Mouse (Mus musculus): ENCODE results near the gene Unc119b. TPM values are rescaled to one million over a fixed set of nuclear protein-coding genes. Genes with fewer than 3 reads are reported as not detected.
A peak's percentile ranks its signal among the peaks of the same experiment; 100 is the strongest.
"Not testable (repeated sequence)": the region's sequence is repeated elsewhere in the genome, so short reads cannot be mapped to it uniquely, and the experiment has no call there.

The Unc119b gene
- total RNA-seq, 2 experiments from 2014 or later: 31.8 to 34.1 TPM

GRCm38 (mm10) chr5:115133358-115134066 is 1.3 kb downstream of the Unc119b start:
- no peak for DNase-seq

- DNase-seq: no peak
These were observed 2.3 kb downstream of the Unc119b start for GRCm38 (mm10) chr5:115132465-115132864.

- no peak for DNase-seq
These were observed 5.4 kb downstream of the Unc119b start for GRCm38 (mm10) chr5:115129328-115129727.

- no peak for DNase-seq
These were observed 7.2 kb downstream of the Unc119b start for GRCm38 (mm10) chr5:115127421-115128179.

GRCm38 (mm10) chr5:115126578-115127312 is 8.0 kb downstream of the Unc119b start:
- no peak for DNase-seq

GRCm38 (mm10) chr5:115125211-115125871 is 9.4 kb downstream of the Unc119b start:
- peak; percentile 87 for DNase-seq

- DNase-seq: no peak
These were observed 10.1 kb downstream of the Unc119b start for GRCm38 (mm10) chr5:115124690-115125089.

- no peak for DNase-seq
These were observed 13.8 kb downstream of the Unc119b start for GRCm38 (mm10) chr5:115120978-115121377.

GRCm38 (mm10) chr5:115118961-115119570 is 15.7 kb downstream of the Unc119b start, which contains the start of gene Acads:
Gene Acads, minus strand, starts transcription at chr5:115119346.
- peak; percentile 94 for DNase-seq

GRCm38 (mm10) chr5:115117467-115117866 is 17.3 kb downstream of the Unc119b start:
- DNase-seq: no peak

GRCm38 (mm10) chr5:115116426-115116825 is 18.3 kb downstream of the Unc119b start:
- DNase-seq: no peak

GRCm38 (mm10) chr5:115114501-115114900 is 20.3 kb downstream of the Unc119b start:
- DNase-seq: no peak

GRCm38 (mm10) chr5:115113244-115113643 is 21.5 kb downstream of the Unc119b start:
- DNase-seq: no peak

GRCm38 (mm10) chr5:115111156-115111555 is 23.6 kb downstream of the Unc119b start:
- peak; percentile 69 for DNase-seq

- not testable (repeated sequence) for DNase-seq
These were observed 31.5 kb downstream of the Unc119b start for GRCm38 (mm10) chr5:115103253-115103652.

- DNase-seq: no peak
These were observed 32.5 kb downstream of the Unc119b start for GRCm38 (mm10) chr5:115102231-115102630.

GRCm38 (mm10) chr5:115100473-115100872 is 34.3 kb downstream of the Unc119b start:
- no peak for DNase-seq

- peak; percentile 74 for DNase-seq
These were observed 34.8 kb downstream of the Unc119b start for GRCm38 (mm10) chr5:115099991-115100390.

GRCm38 (mm10) chr5:115099530-115099929 is 35.2 kb downstream of the Unc119b start:
- DNase-seq: no peak

- DNase-seq: no peak
These were observed 36.6 kb downstream of the Unc119b start, which contains the start of gene Gm10401 for GRCm38 (mm10) chr5:115098195-115098594. Gene Gm10401, minus strand, starts transcription at chr5:115098295.

GRCm38 (mm10) chr5:115091776-115092175 is 43.0 kb downstream of the Unc119b start:
- no peak for DNase-seq

- no peak for DNase-seq
These were observed 43.8 kb downstream of the Unc119b start for GRCm38 (mm10) chr5:115091015-115091414.

Data from adrenal gland, postnatal 10 days (tissue).